Mouse (Mus musculus) ES-Bruce4 (cell line): ENCODE results near the gene Col6a2.

Experiments
- CTCF ChIP-seq: IDR thresholded peaks from one replicate; pipeline ENCODE4 v1.8.1; 2011; ENCODE audit warnings: low read depth, low read length
- POLR2A ChIP-seq: IDR thresholded peaks from one replicate; pipeline ENCODE4 v1.8.1; 2011; ENCODE audit warnings: low read length; ENCODE audit not compliant: insufficient read depth

DNA sequence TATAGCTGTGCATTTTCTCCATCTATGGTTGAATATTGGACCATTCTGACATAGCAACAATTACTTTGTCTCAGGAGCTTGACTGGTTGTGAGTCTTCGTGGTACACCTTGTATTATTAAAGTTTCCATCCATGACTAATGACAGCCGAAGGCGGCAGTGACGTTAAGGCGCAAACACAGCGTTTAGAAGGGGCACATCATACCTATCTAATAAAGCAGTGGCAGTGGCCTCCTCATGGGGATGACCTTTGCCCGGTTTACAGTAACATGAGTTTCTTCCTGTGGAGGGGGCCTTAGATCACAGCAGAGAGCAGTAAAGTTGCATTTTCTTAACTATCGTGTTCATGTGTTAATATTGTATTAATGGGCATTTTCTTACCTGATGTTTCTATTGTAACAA, 75.2 kb downstream of the Col6a2 start:
- TF ChIP-seq CTCF (no peak), POLR2A (no peak)
